Mouse (Mus musculus) CD4-positive, CD25-positive, alpha-beta regulatory T cell, adult 4 months (primary cell): ENCODE data around the gene Pcnx3. TPM values are rescaled to one million over a fixed set of nuclear protein-coding genes. Genes with fewer than 3 reads are reported as not detected.
A peak's percentile ranks its signal among the peaks of the same experiment; 100 is the strongest.

ENCODE experiments used
- ATAC-seq: one replicate; pipeline ENCODE4 v1.8.0; 2017
- polyA plus RNA-seq, 2 experiments: library from polyadenylated mRNA; unstranded; fragments of 100-300 nt; shearing (Covaris generic); gene quantifications; one replicate each; pipeline ENCODE4 v1.2.1; 2017

Pcnx3 gene
- polyA plus RNA-seq, 2 experiments from 2014 or later = 21.6 to 23.9 TPM

GRCm38 (mm10) chr19:5638416-5639005, 50.2 kb downstream of the Pcnx3 start:
- ATAC-seq = no peak

- peak; percentile 86 for ATAC-seq
Measured at GRCm38 (mm10) chr19:5637069-5638047, 51.4 kb downstream of the Pcnx3 start, which contains the start of gene Rela. Rela (plus strand) TSS chr19:5637483.

- peak; percentile 30 for ATAC-seq
Measured at GRCm38 (mm10) chr19:5636571-5637041, 52.1 kb downstream of the Pcnx3 start.

- no peak for ATAC-seq
Measured at GRCm38 (mm10) chr19:5636036-5636570, 52.6 kb downstream of the Pcnx3 start.

- ATAC-seq = no peak
Measured at GRCm38 (mm10) chr19:5632120-5632519, 56.6 kb downstream of the Pcnx3 start.

GRCm38 (mm10) chr19:5629907-5630306, 58.8 kb downstream of the Pcnx3 start:
- ATAC-seq = no peak

GRCm38 (mm10) chr19:5625311-5625710, 63.4 kb downstream of the Pcnx3 start:
- no peak for ATAC-seq

- ATAC-seq = no peak
Measured at GRCm38 (mm10) chr19:5621884-5622283, 66.8 kb downstream of the Pcnx3 start.

- no peak for ATAC-seq
Measured at GRCm38 (mm10) chr19:5620007-5620406, 68.7 kb downstream of the Pcnx3 start.

GRCm38 (mm10) chr19:5614953-5615352, 73.8 kb downstream of the Pcnx3 start:
- ATAC-seq = no peak

Other genes with a start within 250 kb of the Pcnx3 start
- gene Fosl1, start 241.4 kb downstream of the Pcnx3 start, polyA plus RNA-seq = not detected
- under 1 TPM; 0.48 to 0.83 TPM for gene Ccdc85b, start 231.0 kb downstream of the Pcnx3 start, polyA plus RNA-seq
- gene Fibp, start 228.3 kb downstream of the Pcnx3 start, polyA plus RNA-seq = 100 to 1,000 TPM in 1 of 2 experiments, 10 to 100 TPM in 1; 86.2 to 159 TPM
- 100 to 1,000 TPM; 136 to 191 TPM for gene Ctsw, start 220.4 kb downstream of the Pcnx3 start, polyA plus RNA-seq
- gene Efemp2, start 215.0 kb downstream of the Pcnx3 start, polyA plus RNA-seq = 1 to 10 TPM; 1.5 to 4.6 TPM
- gene Mus81, start 200.5 kb downstream of the Pcnx3 start, polyA plus RNA-seq = 10 to 100 TPM; 44.8 to 51.5 TPM
- 1,000 to 10,000 TPM; 1,977 to 2,151 TPM for gene Cfl1, start 198.5 kb downstream of the Pcnx3 start, polyA plus RNA-seq
- gene 1700020D05Rik, start 185.1 kb downstream of the Pcnx3 start, polyA plus RNA-seq = not detected
- gene Snx32, start 178.4 kb downstream of the Pcnx3 start, polyA plus RNA-seq = 10 to 100 TPM; 20.2 to 23.6 TPM
- not detected for gene Ovol1, start 128.3 kb downstream of the Pcnx3 start, polyA plus RNA-seq
- 1 to 10 TPM; 3.8 to 7.4 TPM for gene Ap5b1, start 120.9 kb downstream of the Pcnx3 start, polyA plus RNA-seq
- gene Rnaseh2c, start 87.0 kb downstream of the Pcnx3 start, polyA plus RNA-seq = 100 to 1,000 TPM in 1 of 2 experiments, 10 to 100 TPM in 1; 55.0 to 102 TPM
- 10 to 100 TPM; 38.8 to 84.9 TPM for gene Kat5, start 78.7 kb downstream of the Pcnx3 start, polyA plus RNA-seq
- gene Rela, start 51.4 kb downstream of the Pcnx3 start, polyA plus RNA-seq = 100 to 1,000 TPM; 111 to 174 TPM
- 10 to 100 TPM; 19.0 to 25.6 TPM for gene Sipa1, start 25.2 kb downstream of the Pcnx3 start, polyA plus RNA-seq
- 1 to 10 TPM; 6.3 to 8.4 TPM for gene Map3k11, start 166 bp downstream of the Pcnx3 start, polyA plus RNA-seq
- 1 to 10 TPM; 1.9 to 2.4 TPM for gene Kcnk7, start 15.5 kb upstream of the Pcnx3 start, polyA plus RNA-seq
- gene Ehbp1l1, start 37.4 kb upstream of the Pcnx3 start, polyA plus RNA-seq = 10 to 100 TPM; 14.4 to 20.7 TPM
- 10 to 100 TPM; 43.5 to 55.3 TPM for gene Fam89b, start 40.7 kb upstream of the Pcnx3 start, polyA plus RNA-seq
- gene Ltbp3, start 52.0 kb upstream of the Pcnx3 start, polyA plus RNA-seq = not detected
- 10 to 100 TPM; 15.1 to 19.4 TPM for gene Scyl1, start 82.5 kb upstream of the Pcnx3 start, polyA plus RNA-seq
- gene Frmd8, start 186.4 kb upstream of the Pcnx3 start, polyA plus RNA-seq = 10 to 100 TPM; 62.6 to 85.3 TPM
- 10 to 100 TPM; 51.6 to 73.7 TPM for gene Slc25a45, start 188.9 kb upstream of the Pcnx3 start, polyA plus RNA-seq
- under 1 TPM; 0.51 to 0.84 TPM for gene Tigd3, start 205.2 kb upstream of the Pcnx3 start, polyA plus RNA-seq
- 100 to 1,000 TPM; 214 to 296 TPM for gene Dpf2, start 224.1 kb upstream of the Pcnx3 start, polyA plus RNA-seq
- under 1 TPM in 1 of 2 experiments, not detected in 1; 0.34 TPM for gene Cdc42ep2, start 235.9 kb upstream of the Pcnx3 start, polyA plus RNA-seq